Mouse (Mus musculus) forebrain, embryonic 10.5 days (tissue): ENCODE results near the gene Fam126b. TPM values are rescaled to one million over a fixed set of nuclear protein-coding genes. Genes with fewer than 3 reads are reported as not detected.
"Not testable (repeated sequence)": the region's sequence is repeated elsewhere in the genome, so short reads cannot be mapped to it uniquely, and the experiment has no call there.

Experiments used
- DNase-seq: peaks from one replicate; pipeline ENCODE4 v3.0.0-alpha.2; 2017; ENCODE audit warnings: low spot score; ENCODE audit errors: extremely low spot score
- H3K27ac ChIP-seq: fragments of 300-500 bp; sonication (generic); 2 replicates; pipeline ENCODE4 v1.5.1; 2016; ENCODE audit warnings: mild to moderate bottlenecking
- H3K27me3 ChIP-seq: fragments of 300-500 bp; sonication (generic); 2 replicates; pipeline ENCODE4 v1.6.1; 2016; ENCODE audit warnings: mild to moderate bottlenecking; ENCODE audit not compliant: poor library complexity, severe bottlenecking
- H3K36me3 ChIP-seq: fragments of 300-500 bp; sonication (generic); replicated peaks from 2 replicates; pipeline ENCODE4 v1.6.1; 2016; ENCODE audit warnings: mild to moderate bottlenecking, moderate library complexity
- H3K4me1 ChIP-seq: fragments of 300-500 bp; sonication (generic); 2 replicates; pipeline ENCODE4 v1.6.1; 2016
- H3K4me3 ChIP-seq: fragments of 300-500 bp; sonication (generic); 2 replicates; pipeline ENCODE4 v1.5.1; 2016; ENCODE audit warnings: mild to moderate bottlenecking, moderate library complexity
- H3K9me3 ChIP-seq: fragments of 300-500 bp; sonication (generic); 2 replicates; pipeline ENCODE4 v1.6.1; 2016; ENCODE audit warnings: mild to moderate bottlenecking, moderate library complexity
- WGBS: fragments of 180-500 bp; shearing (Covaris S2); methylation state at CpG from one replicate; pipeline ENCODE4 v1.1.7; 2016; 5-methylcytosine and 5-hydroxymethylcytosine counted together
- polyA plus RNA-seq: library from polyadenylated mRNA; unstranded; fragments of >200 nt; fragmentation: Nextera tagmentation; extraction: Ambion mirVana; gene quantifications from 2 replicates; pipeline ENCODE4 v1.2.1, GENCODE M21; 2016

Gene Fam126b
- polyA plus RNA-seq: 4.1 and 6.4 TPM in 2 replicates

DNA sequence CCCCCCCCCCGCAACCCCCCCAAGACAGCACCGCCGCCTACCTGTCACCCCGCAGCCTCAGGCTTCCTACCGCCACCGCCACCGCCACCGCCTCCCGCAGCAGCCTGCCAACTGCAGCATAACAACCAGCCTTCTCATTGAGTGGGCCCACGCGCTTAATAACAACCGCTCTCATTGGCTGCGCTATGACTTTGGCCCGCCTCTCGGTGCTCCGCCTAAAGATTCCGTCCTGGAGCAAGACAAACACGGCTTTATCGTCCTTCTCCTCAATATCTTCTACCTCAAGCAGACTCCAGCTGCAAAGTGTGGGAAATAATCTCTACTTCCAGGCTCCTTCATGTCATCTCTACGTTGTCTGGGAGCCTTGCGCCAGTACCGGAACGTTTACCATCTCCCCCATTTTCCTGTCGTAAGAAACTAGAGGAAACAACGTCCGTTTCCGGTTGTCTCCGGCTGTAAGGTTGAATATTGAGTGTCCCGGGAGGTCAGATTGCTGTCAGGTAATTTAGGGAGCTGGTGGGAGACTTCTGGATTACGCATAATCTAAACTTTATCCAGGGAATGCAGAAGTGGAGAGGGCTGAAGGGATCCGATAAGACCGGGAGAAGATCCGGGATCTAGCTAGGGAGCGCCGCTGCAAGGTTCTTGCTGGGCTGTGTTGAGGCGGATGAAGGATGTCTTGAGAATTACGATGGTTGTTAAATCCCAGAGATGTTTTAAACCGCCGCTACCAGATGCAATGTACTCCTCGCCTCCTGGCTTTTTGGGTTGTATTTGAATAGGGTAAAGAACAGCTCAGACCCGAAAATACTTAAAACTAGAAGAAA, at the start of gene Fam126b, which contains the start of gene Ndufb3:
Fam126b (minus strand) TSS at position 153 of the 827 bp plus-strand sequence.
Ndufb3 (plus strand) TSS at position 214 of the 827 bp plus-strand sequence.
- no peaks in the 10 kb centered on the region for H3K9me3 ChIP-seq
- DNase-seq: peak; percentile 89
- H3K27me3 ChIP-seq: no peaks in the 10 kb centered on the region
- peaks cover 5% of the 10 kb centered on the region for H3K36me3 ChIP-seq
- H3K27ac ChIP-seq: peak within 1 kb of the TSS; percentile 96
- peak within 1 kb of the TSS; percentile 97 for H3K4me3 ChIP-seq
- peaks cover 18% of the 10 kb centered on the region for H3K4me1 ChIP-seq
- under 1% methylated on average over 41 of the region's 41 CpGs for WGBS

DNA sequence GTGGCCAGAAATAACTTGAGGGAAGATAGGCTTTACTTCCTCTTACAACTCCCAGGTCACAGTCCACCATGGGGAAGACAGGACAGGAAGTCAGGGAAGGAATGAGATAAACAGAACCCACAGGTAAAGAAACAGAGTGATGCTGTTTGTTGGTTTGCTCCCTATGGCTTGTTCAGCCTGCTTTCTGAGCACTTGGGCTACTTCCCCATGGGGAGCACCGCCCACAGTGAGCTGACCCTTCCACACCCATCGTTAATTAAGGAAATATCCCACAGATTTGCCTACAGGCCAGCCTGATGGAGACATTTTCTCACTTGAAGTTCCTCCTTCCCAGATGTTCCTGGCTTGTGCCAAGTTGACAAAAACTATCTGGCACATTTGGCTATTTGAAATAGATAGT, 42.7 kb upstream of the Fam126b start:
- not testable (repeated sequence) for DNase-seq, H3K27ac ChIP-seq, H3K4me3 ChIP-seq, H3K27me3 ChIP-seq, H3K9me3 ChIP-seq, H3K36me3 ChIP-seq, H3K4me1 ChIP-seq
- 82% methylated on average over 2 of the region's 2 CpGs for WGBS

DNA sequence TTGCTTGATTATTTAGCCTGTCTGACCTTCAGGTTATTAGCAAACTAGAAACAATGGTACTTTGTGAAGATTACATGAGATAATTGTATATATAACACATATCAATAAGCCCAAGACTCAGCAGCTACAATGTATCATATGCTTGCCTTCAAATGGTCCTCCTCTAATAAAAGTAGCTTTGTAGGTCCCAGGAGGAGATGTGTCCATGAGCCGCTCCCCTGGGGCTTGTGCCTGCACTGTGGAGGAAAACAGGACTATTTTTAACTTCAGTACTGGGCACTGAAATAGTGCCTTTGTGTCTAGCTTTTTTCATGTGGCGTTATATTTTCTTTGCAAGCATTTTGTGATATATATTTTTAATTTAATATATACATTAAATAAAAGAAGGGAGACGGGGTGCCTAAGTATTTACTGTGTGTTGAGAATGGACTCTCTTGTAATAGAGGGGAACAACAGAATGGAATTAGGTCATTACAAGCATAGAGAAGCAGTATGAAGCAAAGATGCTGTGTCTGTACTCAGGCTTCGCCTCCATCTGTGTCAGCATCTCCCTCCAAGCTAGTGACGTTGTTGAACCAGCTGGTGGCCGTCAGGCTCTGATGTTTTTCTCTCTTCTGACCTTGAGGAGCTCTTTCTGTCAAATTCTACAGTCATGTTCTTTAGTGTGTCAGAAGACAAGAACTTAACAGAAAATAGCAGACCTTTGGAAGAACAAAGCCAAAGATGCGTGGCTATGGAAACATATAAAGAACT, 36.0 kb upstream of the Fam126b start:
- 82% methylated on average over 7 of the region's 7 CpGs for WGBS
- H3K27ac ChIP-seq: no peak overlapping the region
- no peak for DNase-seq
- no peaks in the 10 kb centered on the region for H3K36me3 ChIP-seq
- H3K4me1 ChIP-seq: no peaks in the 10 kb centered on the region
- H3K4me3 ChIP-seq: no peak overlapping the region
- H3K9me3 ChIP-seq: no peaks in the 10 kb centered on the region; the same call in 1 of the 2 replicates
- no peaks in the 10 kb centered on the region for H3K27me3 ChIP-seq

DNA sequence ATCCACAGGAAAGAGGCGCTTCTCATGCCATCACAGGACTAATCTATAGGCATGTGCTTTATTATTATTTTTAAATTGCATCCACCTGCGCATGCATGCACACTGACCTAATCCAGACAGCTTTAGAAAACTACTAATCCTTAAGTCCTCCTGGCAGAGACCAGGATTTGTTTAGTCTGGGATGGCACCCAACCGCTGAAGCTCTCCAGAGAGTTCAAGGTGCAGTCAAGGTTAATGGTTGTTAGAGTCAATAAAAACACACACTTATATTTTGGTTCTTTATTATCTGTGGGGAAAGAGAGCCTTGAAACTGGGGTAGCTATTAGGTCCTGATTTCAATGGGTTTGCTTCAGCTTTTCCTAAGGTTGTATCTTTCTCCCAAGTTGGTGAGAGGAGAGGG, 35.1 kb upstream of the Fam126b start:
- Histone ChIP-seq H3K36me3 (no peaks in the 10 kb centered on the region), H3K27me3 (no peaks in the 10 kb centered on the region), H3K27ac (no peak overlapping the region), H3K4me3 (no peak overlapping the region), H3K4me1 (no peaks in the 10 kb centered on the region), H3K9me3 (no peaks in the 10 kb centered on the region; the same call in 1 of the 2 replicates)
- WGBS: 89% methylated on average over 3 of the region's 3 CpGs
- DNase-seq: no peak

DNA sequence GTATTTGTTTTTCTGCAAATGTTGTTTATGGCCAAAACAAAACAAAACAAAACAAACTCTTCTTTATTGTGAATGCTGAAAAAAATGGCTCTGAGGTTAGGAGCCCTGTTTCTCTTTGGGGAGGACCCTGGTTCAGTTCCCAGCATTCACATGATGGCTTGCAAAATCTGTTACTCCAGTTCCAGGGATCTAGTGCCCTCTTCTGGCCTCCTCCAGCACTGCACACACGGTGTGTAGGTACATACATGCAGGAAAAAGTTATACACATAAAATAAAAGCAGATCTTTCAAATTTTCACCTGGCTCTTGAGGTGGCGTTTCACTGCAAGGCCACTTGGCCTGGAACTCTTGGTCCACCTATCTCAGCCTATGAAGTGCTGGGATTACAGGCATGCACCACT, 32.6 kb upstream of the Fam126b start:
- Histone ChIP-seq H3K36me3 (no peaks in the 10 kb centered on the region), H3K27me3 (no peaks in the 10 kb centered on the region), H3K9me3 (no peaks in the 10 kb centered on the region; the same call in 1 of the 2 replicates), H3K4me3 (no peak overlapping the region), H3K4me1 (no peaks in the 10 kb centered on the region), H3K27ac (no peak overlapping the region)
- DNase-seq: no peak
- WGBS: 99% methylated on average over 2 of the region's 2 CpGs

DNA sequence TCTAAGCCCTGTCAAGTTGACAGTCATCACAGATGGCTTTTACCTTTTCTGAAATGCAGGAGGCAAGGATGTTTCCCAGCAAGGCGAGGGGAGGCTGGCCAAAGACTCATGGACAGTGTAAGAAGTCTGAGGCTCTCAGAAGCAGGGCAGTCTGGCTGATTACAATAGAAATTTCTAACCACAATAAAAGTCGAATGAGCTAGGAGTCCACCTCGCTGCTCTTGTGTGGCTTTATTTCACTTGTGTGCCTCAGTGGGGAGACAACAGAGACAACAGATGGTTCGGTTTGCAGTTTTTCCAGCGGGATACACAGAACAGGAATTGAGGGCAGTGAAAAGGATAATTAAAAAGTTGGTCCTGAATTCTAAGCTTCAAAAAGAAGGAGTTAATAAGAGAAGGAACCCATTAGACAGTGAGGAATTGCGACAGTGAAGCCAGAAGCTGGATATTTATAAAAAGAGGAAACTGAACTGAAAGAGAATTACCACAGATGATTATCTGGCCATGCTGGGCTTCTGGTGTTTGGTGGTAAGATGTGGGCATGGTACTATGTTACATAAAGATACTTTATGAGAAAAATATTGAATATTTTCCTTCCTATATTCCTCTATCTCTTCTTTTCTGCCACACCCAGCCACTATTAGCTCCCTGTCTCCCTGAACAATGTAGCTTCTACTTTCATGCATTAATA, 32.0 kb upstream of the Fam126b start:
- Histone ChIP-seq H3K36me3 (no peaks in the 10 kb centered on the region), H3K9me3 (no peaks in the 10 kb centered on the region; the same call in 1 of the 2 replicates), H3K4me3 (no peak overlapping the region), H3K27ac (no peak overlapping the region), H3K27me3 (no peaks in the 10 kb centered on the region), H3K4me1 (no peaks in the 10 kb centered on the region)
- DNase-seq: no peak
- WGBS: 85% methylated on average over 6 of the region's 6 CpGs

DNA sequence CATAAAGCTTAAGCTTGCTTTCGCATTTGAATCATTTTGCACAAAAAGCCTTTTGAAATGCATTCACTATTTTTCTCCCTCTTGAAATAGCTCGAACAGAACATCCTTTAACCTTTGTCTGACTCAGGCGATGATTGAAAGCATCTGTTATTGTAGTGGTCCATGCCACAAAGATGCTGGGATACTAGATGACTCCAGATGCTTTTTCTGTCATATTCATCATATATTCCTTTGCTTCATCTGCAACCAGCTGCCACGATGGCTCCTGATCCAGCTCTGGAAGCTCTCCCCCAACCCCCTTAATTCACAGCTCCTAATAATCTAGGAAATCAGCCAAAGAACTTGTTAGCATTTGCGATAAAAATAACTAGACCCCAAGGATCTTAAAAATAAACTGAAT, 31.0 kb upstream of the Fam126b start:
- no peak for DNase-seq
- H3K4me1 ChIP-seq: no peaks in the 10 kb centered on the region
- H3K27ac ChIP-seq: no peak overlapping the region
- no peaks in the 10 kb centered on the region for H3K36me3 ChIP-seq
- WGBS: 78% methylated on average over 5 of the region's 5 CpGs
- H3K9me3 ChIP-seq: no peaks in the 10 kb centered on the region; the same call in 1 of the 2 replicates
- no peak overlapping the region for H3K4me3 ChIP-seq
- no peaks in the 10 kb centered on the region for H3K27me3 ChIP-seq

DNA sequence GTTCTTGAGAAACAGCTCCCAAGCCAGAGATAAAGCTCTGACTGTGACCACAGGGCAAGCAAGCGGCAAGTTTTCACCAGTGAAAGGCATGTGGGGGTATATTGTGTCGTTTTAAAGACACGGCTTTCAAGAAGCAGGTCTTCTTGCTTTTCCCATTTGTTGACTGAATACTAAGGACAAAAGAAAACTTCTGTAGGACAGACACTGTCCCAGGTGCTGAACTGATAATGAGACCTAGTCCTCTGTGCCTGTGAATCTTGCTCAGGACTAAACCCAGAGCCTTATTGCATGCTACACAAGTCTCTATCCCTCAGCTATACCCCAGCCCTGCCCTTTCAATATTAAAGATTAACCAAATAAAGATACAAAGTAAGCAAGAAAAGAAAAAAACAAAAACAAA, 30.1 kb upstream of the Fam126b start:
- no peaks in the 10 kb centered on the region for H3K36me3 ChIP-seq
- 79% methylated on average over 3 of the region's 3 CpGs for WGBS

DNA sequence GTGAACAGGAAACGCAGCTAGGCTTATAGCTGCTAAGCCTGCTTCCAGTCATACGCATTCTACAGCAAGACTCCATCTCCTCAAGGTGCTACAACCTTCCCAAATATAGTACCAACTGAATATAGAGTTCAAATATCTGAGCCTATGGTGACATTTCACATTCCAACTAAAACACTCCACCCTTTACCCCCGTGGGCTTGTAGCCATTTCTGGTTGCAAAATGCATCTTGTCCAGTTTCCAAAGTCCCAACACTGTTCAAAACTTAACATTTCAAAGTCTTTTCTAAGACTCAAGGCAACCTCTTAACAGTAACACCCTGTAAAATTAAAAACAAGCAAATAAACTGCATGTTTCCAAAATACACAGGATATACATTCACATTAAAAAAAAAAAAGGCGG, 29.0 kb upstream of the Fam126b start:
- Histone ChIP-seq H3K4me1 (no peaks in the 10 kb centered on the region), H3K27ac (no peak overlapping the region), H3K9me3 (no peaks in the 10 kb centered on the region; the same call in 1 of the 2 replicates), H3K27me3 (no peaks in the 10 kb centered on the region), H3K4me3 (no peak overlapping the region), H3K36me3 (no peaks in the 10 kb centered on the region)
- DNase-seq: no peak
- 88% methylated on average over 4 of the region's 4 CpGs for WGBS

More for the DNA sequence above, 30.1 kb upstream of the Fam126b start:
- Histone ChIP-seq H3K9me3 (no peaks in the 10 kb centered on the region; the same call in 1 of the 2 replicates), H3K4me3 (no peak overlapping the region), H3K27ac (no peak overlapping the region), H3K27me3 (no peaks in the 10 kb centered on the region), H3K4me1 (no peaks in the 10 kb centered on the region)
- no peak for DNase-seq

DNA sequence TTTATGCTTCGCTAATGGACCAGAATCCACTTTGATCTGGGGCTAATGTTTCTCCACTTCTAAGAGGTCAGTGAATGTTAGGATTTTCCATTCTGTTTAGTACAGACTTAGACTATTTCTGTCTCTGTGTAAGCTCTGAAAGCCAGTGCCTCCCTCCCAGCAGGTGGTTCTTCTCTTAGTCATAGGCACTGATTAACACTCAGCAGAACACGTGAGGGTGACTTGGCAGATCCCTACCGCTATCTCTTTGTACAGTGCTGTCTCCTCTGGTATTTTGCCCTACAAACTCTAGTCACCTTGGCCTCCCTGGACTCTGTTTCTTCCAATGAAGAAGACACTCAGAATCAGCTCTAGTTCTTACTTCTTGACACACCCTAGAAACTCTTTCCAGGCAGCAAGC, 28.3 kb upstream of the Fam126b start:
- no peak overlapping the region for H3K4me3 ChIP-seq
- H3K27me3 ChIP-seq: no peaks in the 10 kb centered on the region
- H3K27ac ChIP-seq: no peak overlapping the region
- WGBS: 72% methylated on average over 3 of the region's 3 CpGs
- H3K4me1 ChIP-seq: no peaks in the 10 kb centered on the region
- no peaks in the 10 kb centered on the region; the same call in 1 of the 2 replicates for H3K9me3 ChIP-seq
- DNase-seq: no peak
- H3K36me3 ChIP-seq: no peaks in the 10 kb centered on the region

DNA sequence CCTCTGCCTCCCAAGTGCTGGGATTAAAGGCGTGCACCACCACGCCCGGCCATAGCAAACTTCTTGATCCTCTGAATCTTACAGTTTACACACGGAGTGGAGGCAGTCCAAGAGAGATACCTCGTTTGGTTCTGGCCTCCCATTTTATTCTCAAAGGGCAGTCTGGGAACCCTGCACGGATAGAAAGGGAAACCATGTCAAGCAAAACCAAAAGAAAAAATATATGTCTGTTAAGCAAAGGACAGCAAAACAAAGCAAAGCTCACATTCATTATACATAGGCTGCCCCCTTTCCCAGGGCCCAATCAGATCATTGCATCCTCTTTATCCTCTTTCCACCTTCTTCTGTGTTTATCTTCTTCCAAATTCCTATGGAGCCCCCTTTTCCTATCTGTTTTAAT, 27.7 kb upstream of the Fam126b start:
- Histone ChIP-seq H3K9me3 (no peaks in the 10 kb centered on the region; the same call in 1 of the 2 replicates), H3K36me3 (no peaks in the 10 kb centered on the region), H3K4me3 (no peak overlapping the region), H3K4me1 (no peaks in the 10 kb centered on the region), H3K27me3 (no peaks in the 10 kb centered on the region), H3K27ac (no peak overlapping the region)
- no peak for DNase-seq
- WGBS: 80% methylated on average over 6 of the region's 6 CpGs

DNA sequence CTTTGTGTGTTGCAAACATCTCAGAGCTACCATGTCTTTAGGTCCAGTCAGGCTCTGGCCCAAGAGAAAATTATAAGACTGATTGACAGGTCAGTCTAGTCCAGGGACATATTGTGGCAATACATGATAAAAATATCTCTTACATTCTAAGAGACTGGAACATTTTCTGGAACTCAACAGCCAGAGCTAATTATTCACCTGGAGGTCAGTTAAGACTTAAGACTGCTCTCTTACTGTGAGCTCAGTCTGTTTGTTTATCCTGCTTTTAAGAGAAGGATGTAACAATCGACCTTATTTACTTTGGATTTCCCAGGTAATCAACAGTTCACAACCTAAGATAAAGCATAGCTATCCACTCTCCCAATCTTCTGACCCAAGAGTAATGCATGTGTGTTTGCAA, 24.5 kb upstream of the Fam126b start:
- H3K4me1 ChIP-seq: no peaks in the 10 kb centered on the region
- peaks cover 10% of the 10 kb centered on the region; the same call in 1 of the 2 replicates for H3K9me3 ChIP-seq
- no peaks in the 10 kb centered on the region for H3K36me3 ChIP-seq
- WGBS: 53% methylated on average over 1 of the region's 1 CpGs
- H3K27ac ChIP-seq: no peak overlapping the region
- no peak for DNase-seq
- no peaks in the 10 kb centered on the region for H3K27me3 ChIP-seq
- no peak overlapping the region for H3K4me3 ChIP-seq
